Mouse (Mus musculus): Measurements from ENCODE around the gene B3gnt8. TPM values are rescaled to one million over a fixed set of nuclear protein-coding genes. Genes with fewer than 3 reads are reported as not detected.

The B3gnt8 gene
- polyA plus RNA-seq, 1 experiment = 0.73 TPM

DNA sequence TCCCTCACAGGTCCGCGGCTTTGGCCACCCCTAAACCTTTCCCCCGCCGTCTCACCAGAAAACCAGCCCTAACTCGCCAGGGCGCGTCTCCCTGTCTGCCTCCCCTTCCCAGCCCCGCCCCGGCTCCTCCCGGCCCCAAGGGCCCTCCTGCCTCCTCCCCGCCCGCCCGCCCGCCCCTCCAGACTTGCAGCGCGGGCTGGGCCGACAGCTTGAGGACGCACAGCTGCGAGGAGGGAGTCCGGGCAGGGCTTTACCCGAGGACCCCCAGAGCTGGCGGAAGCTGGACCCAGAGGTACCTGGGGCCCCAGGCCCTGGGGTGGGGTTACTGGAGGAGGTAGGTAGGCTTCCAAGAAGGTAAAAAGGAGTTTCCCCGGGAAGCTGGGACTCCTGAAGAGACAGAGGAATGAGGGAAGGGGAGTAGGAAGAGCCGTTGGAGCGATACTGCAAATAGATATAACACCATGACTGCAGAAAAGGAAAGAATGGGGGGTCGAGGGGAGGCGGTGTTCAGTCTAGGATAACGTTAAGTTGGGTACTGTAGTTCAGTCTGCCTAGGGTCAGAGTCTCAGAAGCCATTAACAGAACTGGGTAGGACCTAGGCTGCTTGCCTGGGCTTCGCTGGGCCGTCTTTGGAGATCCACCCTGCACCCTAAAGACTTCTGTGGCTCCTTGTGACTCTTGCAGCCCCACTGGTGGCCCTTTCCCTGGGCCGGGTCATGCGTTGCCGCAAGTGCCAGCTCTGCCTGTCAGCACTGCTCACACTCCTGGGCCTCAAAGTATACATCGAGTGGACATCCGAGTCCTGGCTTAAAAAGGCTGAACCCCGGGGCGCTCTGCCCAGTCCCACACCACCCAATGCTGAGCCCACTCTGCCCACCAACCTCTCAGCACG lies 1.2 kb downstream of the B3gnt8 start:
- H3K4me3 ChIP-seq (ENCODE audit: insufficient read depth, low read length) = peak overlapping the region; percentile 14; the same call in 1 of the 2 replicates
- no peak overlapping the region for H3K27ac ChIP-seq (ENCODE audit: insufficient read depth, low read length)
- TF ChIP-seq CTCF (IDR thresholded peaks at IDR 0.05; ENCODE audit: extremely low read depth, insufficient read depth, low read length) (no peak), POLR2A (IDR thresholded peaks at IDR 0.05; ENCODE audit: extremely low read depth, insufficient read depth, low read length) (no peak)
- H3K4me1 ChIP-seq (ENCODE audit: control insufficient read depth, insufficient read depth, low read length) = no peaks in the 10 kb centered on the region

DNA sequence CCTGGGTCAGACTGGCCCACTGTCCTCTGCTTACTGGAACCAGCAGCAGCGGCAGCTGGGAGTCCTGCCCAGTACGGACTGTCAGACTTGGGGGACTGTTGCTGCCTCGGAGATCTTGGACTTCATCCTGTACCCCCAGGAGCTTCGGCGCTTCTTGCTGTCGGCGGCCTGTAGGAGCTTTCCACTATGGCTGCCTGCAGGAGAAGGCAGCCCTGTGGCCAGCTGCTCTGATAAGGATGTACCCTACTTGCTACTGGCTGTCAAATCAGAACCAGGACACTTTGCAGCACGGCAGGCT lies 1.8 kb downstream of the B3gnt8 start:
- Histone ChIP-seq H3K27ac (ENCODE audit: insufficient read depth, low read length) (no peak overlapping the region), H3K4me3 (ENCODE audit: insufficient read depth, low read length) (no peak overlapping the region)
- TF ChIP-seq POLR2A (IDR thresholded peaks at IDR 0.05; ENCODE audit: extremely low read depth, insufficient read depth, low read length) = no peak
- TF ChIP-seq CTCF (IDR thresholded peaks at IDR 0.05; ENCODE audit: extremely low read depth, insufficient read depth, low read length) = no peak

DNA sequence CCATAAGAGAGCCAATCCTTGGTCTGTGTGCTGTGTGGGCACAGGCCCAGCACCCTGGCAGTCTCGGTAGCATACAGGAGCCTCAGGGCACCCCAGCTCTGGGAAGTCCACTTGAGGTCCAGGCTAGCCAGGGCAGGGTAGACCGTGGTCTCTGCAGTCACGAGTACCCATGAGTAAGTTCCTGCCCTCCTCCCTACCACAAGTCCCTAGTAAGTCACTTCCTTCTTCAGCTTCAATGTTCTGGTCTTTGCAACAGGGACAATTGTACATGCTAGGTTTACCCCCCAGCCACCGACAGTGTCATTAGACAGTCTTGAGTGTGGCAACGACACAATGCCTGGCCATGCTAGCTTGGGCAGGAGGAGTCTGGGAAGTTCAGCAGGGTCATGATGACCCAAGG lies 6.2 kb downstream of the B3gnt8 start:
- TF ChIP-seq CTCF (IDR thresholded peaks at IDR 0.05; ENCODE audit: extremely low read depth, insufficient read depth, low read length) = no peak
- no peak for TF ChIP-seq POLR2A (IDR thresholded peaks at IDR 0.05; ENCODE audit: extremely low read depth, insufficient read depth, low read length)
- Histone ChIP-seq H3K4me1 (ENCODE audit: control insufficient read depth, insufficient read depth, low read length) (no peaks in the 10 kb centered on the region), H3K27ac (ENCODE audit: insufficient read depth, low read length) (no peak overlapping the region), H3K4me3 (ENCODE audit: insufficient read depth, low read length) (no peak overlapping the region)

More for the DNA sequence above, 1.8 kb downstream of the B3gnt8 start:
- no peaks in the 10 kb centered on the region for H3K4me1 ChIP-seq (ENCODE audit: control insufficient read depth, insufficient read depth, low read length)

GRCm38 (mm10) chr7:25636373-25636772 lies 9.9 kb downstream of the B3gnt8 start:
- no peaks in the 10 kb centered on the region for H3K4me1 ChIP-seq (ENCODE audit: control insufficient read depth, insufficient read depth, low read length)
- H3K4me3 ChIP-seq (ENCODE audit: insufficient read depth, low read length) = no peak overlapping the region
- no peak overlapping the region for H3K27ac ChIP-seq (ENCODE audit: insufficient read depth, low read length)
- TF ChIP-seq POLR2A (IDR thresholded peaks at IDR 0.05; ENCODE audit: extremely low read depth, insufficient read depth, low read length) (no peak), CTCF (IDR thresholded peaks at IDR 0.05; ENCODE audit: extremely low read depth, insufficient read depth, low read length) (no peak)

GRCm38 (mm10) chr7:25637099-25637498 lies 10.6 kb downstream of the B3gnt8 start:
- H3K4me1 ChIP-seq (ENCODE audit: control insufficient read depth, insufficient read depth, low read length) = no peaks in the 10 kb centered on the region
- TF ChIP-seq POLR2A (IDR thresholded peaks at IDR 0.05; ENCODE audit: extremely low read depth, insufficient read depth, low read length) (no peak), CTCF (IDR thresholded peaks at IDR 0.05; ENCODE audit: extremely low read depth, insufficient read depth, low read length) (no peak)
- no peak overlapping the region for H3K27ac ChIP-seq (ENCODE audit: insufficient read depth, low read length)
- no peak overlapping the region for H3K4me3 ChIP-seq (ENCODE audit: insufficient read depth, low read length)

GRCm38 (mm10) chr7:25639754-25640153 lies 13.3 kb downstream of the B3gnt8 start:
- no peak overlapping the region for H3K27ac ChIP-seq (ENCODE audit: insufficient read depth, low read length)
- no peak overlapping the region for H3K4me3 ChIP-seq (ENCODE audit: insufficient read depth, low read length)
- H3K4me1 ChIP-seq (ENCODE audit: control insufficient read depth, insufficient read depth, low read length) = no peaks in the 10 kb centered on the region
- TF ChIP-seq CTCF (IDR thresholded peaks at IDR 0.05; ENCODE audit: extremely low read depth, insufficient read depth, low read length) (no peak), POLR2A (IDR thresholded peaks at IDR 0.05; ENCODE audit: extremely low read depth, insufficient read depth, low read length) (no peak)

DNA sequence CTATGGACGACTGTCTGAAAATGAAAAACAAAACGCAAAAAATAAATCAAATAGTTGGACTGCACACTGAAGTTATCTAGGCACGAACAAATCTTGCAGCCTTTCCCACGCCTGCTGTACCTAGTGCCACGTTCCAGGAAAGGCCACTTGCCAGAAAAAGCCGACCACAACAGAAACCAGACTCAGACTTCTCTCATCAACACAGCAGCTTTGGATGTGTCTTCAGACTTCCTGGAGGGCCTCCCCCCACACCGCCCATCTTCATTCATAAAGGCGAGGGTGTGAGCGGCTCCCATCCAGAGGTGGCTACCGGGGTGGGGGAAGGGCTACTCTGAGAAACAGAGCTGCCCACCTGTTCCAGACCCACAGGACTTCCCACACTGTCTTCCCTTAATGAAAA lies 17.7 kb downstream of the B3gnt8 start:
- no peaks in the 10 kb centered on the region for H3K4me1 ChIP-seq (ENCODE audit: control insufficient read depth, insufficient read depth, low read length)
- H3K4me3 ChIP-seq (ENCODE audit: insufficient read depth, low read length) = no peak overlapping the region
- H3K27ac ChIP-seq (ENCODE audit: insufficient read depth, low read length) = no peak overlapping the region
- TF ChIP-seq POLR2A (IDR thresholded peaks at IDR 0.05; ENCODE audit: extremely low read depth, insufficient read depth, low read length) (no peak), CTCF (IDR thresholded peaks at IDR 0.05; ENCODE audit: extremely low read depth, insufficient read depth, low read length) (no peak)

DNA sequence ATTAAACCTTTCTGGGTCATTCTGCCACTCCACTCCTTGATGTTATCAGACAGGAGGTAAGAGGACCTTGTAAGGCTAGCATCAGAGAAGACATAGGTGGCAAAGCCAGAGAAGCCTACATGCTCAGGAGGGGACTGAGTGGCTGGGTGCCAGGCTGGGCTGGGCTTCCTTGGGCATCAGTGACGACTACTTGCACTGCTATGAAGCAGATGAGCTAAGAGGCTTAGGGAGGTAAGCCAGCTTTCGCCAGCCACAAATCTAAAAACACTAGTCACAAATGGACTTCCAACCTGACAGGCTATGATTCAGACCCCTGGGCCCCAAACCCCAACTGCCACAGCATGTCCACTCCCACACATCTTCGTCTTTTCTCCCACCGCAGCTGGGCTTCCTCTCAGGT lies 18.2 kb downstream of the B3gnt8 start:
- H3K27ac ChIP-seq (ENCODE audit: insufficient read depth, low read length) = no peak overlapping the region
- TF ChIP-seq CTCF (IDR thresholded peaks at IDR 0.05; ENCODE audit: extremely low read depth, insufficient read depth, low read length) = no peak
- no peak for TF ChIP-seq POLR2A (IDR thresholded peaks at IDR 0.05; ENCODE audit: extremely low read depth, insufficient read depth, low read length)
- H3K4me1 ChIP-seq (ENCODE audit: control insufficient read depth, insufficient read depth, low read length) = no peaks in the 10 kb centered on the region
- no peak overlapping the region for H3K4me3 ChIP-seq (ENCODE audit: insufficient read depth, low read length)

- no peak for TF ChIP-seq POLR2A (IDR thresholded peaks at IDR 0.05; ENCODE audit: extremely low read depth, insufficient read depth, low read length)
- TF ChIP-seq CTCF (IDR thresholded peaks at IDR 0.05; ENCODE audit: extremely low read depth, insufficient read depth, low read length) = no peak
- Histone ChIP-seq H3K4me3 (ENCODE audit: insufficient read depth, low read length) (no peak overlapping the region), H3K4me1 (ENCODE audit: control insufficient read depth, insufficient read depth, low read length) (no peaks in the 10 kb centered on the region), H3K27ac (ENCODE audit: insufficient read depth, low read length) (no peak overlapping the region)
Observed at GRCm38 (mm10) chr7:25645074-25645473, 18.6 kb downstream of the B3gnt8 start.

- TF ChIP-seq POLR2A (IDR thresholded peaks at IDR 0.05; ENCODE audit: extremely low read depth, insufficient read depth, low read length) (no peak), CTCF (IDR thresholded peaks at IDR 0.05; ENCODE audit: extremely low read depth, insufficient read depth, low read length) (peak; percentile 20; the same call in 1 of the 2 replicates)
- Histone ChIP-seq H3K27ac (ENCODE audit: insufficient read depth, low read length) (no peak overlapping the region), H3K4me1 (ENCODE audit: control insufficient read depth, insufficient read depth, low read length) (no peaks in the 10 kb centered on the region), H3K4me3 (ENCODE audit: insufficient read depth, low read length) (no peak overlapping the region)
Observed at GRCm38 (mm10) chr7:25647574-25648123, 21.2 kb downstream of the B3gnt8 start.
